Mouse (Mus musculus): ENCODE results near the gene Kncn.

DNA sequence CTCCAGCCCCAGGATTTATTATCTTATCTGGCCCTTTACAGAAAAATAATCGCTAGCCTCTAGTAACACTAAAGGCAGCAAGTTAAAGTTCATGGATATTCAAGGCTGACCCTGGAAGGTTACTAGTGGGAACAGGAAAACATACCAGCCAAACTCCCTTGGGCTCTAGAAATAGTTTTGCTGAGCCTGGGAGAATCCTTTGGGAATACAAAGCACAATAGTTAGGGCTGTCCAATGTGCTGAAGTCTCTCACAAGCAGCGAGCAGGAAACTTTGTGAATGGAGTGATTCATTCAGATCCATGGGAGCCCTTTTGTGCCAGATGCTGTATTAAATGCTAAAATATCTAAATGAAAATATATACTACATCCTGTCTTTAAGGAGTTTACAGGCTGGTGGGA lies 37.5 kb upstream of the Kncn start:
- TF ChIP-seq CTCF (IDR thresholded peaks at IDR 0.05; ENCODE audit: borderline replicate concordance, insufficient read depth, low read length), result no peak
- TF ChIP-seq POLR2A (IDR thresholded peaks at IDR 0.05; ENCODE audit: low read depth, low read length), result no peak

Data from embryonic fibroblast, embryonic 13.5 days (primary cell).